Mouse (Mus musculus) thymus, postnatal 4 days (tissue): Measurements from ENCODE around the gene Cherp.
A peak's percentile ranks its signal among the peaks of the same experiment; 100 is the strongest.

ENCODE experiments used
- DNase-seq: peaks from one replicate; pipeline ENCODE4 v3.0.0; 2021

The Cherp gene

DNA sequence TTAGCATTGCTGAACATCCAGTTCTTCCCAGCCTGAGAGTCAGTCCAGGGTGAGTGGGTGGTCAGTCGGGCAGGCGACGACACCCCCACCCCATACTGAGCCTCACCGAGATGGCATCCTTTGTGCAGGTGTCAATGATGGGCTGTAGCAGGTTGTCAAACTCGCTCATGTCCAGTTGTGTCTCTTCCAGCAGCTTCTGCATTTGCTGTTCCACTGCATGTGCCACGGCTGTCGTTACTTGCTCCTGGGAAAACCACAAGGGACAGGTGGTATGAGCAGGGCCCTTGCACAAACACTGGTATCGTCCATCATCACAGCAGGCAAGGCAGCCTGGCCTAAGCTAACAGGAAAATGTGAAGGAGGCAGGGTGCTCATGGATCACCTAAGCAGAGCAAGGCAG, 5.0 kb downstream of the Cherp start:
- no peak for DNase-seq

DNA sequence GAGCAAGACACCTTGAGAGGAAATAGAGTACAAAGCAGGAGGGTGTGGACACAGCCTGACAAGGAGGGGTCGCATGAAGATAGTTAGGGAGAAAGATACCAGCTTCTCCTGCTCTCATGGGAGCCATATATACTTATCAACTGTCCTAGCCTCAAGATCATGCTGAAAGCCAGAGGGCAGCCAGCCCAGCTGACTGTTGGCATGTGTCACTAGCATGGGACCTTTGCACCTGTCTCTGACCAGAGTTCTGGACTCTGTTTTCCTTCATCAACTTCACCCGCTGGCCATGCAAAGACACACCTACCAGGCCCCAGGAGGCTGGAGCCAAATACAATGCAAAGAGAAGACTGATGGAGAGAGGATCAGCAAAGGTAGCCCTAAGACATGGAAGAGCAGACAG, 5.8 kb downstream of the Cherp start:
- DNase-seq, result no peak

DNA sequence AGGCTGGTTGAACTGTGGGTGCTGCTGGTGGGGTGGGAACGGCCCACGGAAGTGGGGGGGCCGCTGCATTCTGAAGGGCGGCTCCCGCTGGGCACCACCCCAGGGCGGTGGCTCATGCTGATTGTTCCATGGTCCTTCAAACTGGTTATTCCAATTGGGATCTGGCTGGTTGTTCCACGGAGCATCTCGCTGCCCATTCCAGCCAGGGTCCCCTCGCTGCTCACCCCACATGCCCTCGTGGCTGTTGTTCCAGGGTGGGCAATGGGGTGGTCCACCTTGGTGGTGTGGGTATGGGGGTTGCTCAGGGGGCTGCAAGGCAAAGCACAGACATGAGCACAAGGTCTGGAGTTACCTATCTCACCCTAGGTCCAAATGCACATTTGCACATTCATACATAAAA, 10.8 kb downstream of the Cherp start:
- DNase-seq, result no peak

DNA sequence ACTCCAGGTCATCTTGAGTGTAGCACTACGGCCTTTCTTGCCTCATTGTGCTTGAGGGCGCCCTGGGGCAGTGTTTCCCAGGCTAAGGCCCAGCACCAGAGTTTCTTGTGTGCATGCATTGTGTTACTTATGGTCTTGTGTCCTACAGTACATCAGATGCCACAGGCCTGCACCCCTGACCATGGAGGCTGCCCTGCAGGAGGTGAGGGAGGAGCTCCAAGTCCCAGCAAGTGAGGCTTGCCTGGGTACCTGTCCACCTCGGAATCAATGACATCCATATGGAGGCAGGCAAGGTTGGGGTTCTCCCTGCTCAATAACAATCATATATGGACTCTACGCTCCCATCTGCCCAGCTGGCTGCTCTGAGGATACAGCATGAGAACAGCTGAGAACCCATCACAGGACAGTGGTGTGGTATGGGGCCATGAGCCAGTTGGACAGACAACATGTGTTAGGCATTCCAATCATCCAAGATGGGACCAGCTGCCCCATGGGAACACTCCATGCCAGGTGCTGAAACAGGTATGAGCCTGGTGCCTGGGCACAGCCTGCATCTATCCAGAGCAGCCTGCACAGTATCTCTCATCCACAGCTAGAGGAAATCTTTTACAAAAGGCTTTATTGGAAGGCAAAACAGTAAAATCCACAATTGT, 15.0 kb downstream of the Cherp start:
- no peak for DNase-seq

DNA sequence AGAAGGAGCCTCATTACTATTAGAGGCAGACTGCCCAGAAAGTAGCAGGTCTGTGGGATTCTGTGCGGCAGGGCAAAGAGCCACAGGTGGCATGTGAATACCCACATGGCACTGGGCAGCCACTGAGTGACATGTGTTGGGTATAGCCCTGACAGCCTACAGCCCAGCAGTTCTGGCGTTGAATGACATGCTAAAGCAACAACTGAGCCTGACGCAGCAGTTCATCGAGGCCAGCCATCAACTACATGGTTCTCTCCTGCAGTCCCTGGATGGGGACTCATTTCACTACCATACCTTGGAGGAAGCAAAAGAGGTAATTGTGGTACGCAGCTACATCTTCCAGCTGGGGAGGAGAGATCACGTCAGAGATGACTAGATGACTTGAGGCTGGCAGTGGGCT, 16.6 kb downstream of the Cherp start:
- DNase-seq, result no peak

DNA sequence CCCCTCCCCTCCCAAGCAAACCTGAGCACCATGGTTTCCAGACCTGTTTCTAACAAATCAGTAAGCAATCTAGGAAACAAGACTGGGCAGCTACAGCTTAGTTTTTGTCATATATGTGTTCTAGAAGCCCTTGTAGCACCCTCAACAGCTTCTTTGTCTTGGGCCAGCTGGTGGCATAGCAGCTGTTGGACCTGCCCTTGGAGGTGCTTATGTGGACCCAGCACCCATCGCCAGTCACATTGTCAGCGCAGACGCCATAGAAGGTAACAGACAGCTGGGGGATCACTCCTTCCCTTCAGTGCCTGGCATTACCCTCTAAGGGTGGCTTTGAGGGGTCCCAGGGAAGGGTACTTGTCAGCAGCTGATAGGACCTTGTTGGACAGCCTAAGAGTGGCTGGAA, 17.2 kb downstream of the Cherp start:
- no peak for DNase-seq

DNA sequence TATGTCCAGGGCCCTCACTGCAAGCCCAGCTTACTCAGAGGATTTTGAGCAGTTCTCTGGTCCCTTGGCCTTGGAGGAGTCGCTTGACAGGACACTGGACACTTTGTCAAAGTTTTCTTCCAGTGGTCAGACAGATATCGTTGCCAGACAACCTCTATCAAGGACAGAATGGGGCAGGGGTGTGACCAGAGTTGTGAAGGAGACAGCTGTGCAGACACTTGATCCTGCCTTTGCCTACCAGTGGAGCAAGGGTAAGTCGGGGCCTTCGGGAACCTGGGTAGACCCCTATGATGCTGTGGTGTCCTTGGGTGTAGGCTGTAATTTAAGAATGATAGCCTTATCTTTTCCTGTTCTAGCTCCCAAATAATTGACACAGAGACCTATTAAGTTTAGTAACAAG, 19.7 kb downstream of the Cherp start:
- DNase-seq, result no peak

DNA sequence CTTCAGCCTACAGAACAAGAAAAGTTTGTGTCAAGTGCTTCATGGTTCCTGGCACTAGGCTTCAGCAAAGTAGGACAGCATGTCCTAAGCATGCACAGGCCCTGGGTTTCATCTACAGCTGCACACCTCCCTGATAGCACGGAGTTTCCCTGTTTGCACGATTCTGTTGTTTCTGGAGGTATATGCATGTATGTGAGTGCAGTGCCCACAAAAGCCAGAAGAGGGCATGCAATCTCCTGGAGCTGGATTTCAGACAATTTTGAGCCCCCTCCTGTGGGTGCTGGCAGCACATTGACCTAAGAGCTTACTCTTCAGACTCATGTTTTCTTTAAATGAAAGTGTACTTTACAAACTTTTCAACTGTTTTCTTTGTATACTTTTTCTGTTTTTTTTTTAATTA, 21.1 kb downstream of the Cherp start:
- DNase-seq, result no peak

DNA sequence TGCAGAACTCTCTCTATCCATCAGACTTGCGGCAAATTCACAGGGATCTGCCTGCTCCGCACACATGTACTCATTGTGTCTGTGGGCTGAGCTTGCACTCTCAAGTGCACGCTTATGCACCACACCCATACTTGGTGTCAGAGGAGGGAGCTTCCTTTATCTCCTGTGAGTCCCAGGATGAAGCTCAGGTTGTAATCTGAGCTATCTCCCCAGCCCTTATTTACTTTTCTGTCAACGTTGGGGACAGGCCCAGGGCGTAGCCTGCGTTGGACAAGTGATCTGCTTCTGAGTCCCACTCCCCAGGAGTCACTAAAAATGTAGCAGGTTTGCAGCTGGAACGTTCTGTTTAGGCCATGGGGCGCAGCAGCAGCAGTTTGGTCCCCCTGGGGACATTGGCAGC, 23.5 kb downstream of the Cherp start:
- no peak for DNase-seq

DNA sequence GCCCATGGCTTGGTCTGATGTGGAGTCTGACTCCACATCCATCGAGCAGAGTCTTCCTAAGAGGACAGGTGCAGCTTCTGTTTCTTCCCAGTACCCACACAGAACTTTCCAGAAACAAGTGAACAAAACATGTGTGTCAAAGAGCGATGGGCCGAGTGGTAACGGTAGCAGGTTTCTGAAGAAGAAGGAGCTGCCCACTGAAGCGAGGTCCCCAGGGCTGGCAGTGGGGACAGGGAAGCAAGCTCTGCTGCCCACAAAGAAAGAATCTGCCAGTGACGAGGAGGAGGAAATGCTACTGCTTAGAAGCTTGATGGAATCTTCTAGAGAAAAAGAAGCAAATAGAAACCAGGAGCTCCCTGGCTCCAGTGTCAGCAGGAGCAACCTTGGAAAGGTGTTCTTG, 30.0 kb downstream of the Cherp start:
- no peak for DNase-seq

DNA sequence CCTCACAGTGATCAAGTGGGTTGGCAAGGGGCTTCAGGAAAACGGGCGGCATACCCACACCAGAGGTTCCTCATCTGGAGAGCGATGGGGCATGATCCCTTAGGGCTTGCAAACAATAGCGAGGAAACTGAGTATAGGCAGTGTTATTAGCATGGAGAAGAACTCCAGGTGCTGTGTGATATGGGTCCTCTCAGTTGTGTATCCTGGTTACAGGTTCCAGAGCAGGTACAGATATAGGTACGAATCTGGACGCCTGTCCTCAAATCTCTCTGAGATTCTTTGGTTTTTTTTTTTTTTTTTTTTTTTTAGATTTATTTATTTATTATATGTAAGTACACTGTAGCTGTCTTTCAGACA, 31.1 kb downstream of the Cherp start:
- DNase-seq, result no peak

DNA sequence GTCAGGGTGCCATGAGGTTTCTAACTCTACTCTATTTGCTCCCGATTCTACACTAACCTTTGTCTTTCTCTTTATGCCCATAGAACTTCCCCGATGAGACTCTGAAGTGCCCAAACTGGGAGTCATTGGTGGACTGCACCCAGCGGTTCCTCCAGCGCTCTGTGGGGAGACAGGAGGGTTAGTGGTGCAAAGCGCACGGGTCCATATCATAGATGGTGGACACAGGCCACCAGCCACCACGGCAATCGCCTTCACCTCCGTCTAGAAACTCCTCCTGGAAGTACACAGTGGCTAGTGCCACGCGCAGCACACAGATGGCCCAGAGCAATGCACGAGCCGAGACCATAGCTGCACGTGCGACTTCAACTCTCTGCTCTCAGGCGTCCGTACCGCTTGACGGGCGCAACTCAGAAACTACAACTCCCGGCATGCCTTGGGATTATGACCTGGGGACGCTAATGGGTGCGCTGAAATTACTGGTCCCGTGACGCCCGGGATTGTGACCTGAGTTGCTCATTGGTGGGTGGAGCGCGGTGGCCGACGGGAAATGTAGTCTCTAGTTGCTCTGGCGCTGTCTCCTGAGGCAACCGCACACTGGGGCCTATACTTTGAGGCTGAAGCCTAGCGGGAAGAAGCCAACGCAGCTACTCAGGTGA, 31.6 kb downstream of the Cherp start, which contains the start of the genes Calr3 and 1700030K09Rik:
Gene Calr3 (minus strand): TSS at position 533 of the 656 bp plus-strand sequence.
Gene 1700030K09Rik (plus strand): TSS at position 543 of the 656 bp plus-strand sequence.
- DNase-seq, result peak; percentile 98

DNA sequence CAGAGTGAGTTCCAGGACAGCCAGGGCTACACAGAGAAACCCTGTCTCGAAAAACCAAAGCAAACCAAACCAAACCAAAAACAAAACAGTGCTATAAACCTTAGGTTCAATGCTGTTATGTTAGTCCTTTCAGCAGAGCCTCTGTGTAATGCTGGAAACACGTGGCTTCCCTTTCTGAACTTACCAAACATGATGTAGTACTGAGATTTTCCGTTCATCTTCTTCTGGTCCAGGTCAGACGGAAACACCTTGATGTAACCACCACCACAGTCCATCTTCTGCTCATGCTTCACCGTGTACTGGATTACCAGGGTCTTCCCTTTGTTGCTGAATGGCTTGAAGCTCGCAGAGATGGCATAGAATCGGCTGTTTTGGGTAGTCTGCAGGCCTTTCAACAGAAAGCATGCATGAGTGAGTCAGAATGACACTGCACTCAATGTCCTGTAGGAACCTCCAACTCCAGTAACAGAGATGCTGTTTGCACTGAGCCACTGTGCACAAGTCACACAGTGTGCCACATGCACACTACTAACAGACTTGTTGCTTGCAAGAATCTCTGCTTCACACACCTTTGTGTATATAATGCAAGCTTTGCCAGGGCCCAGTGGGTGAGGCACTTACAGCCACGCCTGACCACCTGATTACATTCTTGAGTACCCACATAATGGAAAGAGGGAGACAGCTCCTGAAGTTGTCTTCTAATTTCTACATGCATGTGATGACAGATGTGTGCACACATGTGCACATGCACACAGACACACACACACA, 36.6 kb downstream of the Cherp start:
- DNase-seq, result no peak

DNA sequence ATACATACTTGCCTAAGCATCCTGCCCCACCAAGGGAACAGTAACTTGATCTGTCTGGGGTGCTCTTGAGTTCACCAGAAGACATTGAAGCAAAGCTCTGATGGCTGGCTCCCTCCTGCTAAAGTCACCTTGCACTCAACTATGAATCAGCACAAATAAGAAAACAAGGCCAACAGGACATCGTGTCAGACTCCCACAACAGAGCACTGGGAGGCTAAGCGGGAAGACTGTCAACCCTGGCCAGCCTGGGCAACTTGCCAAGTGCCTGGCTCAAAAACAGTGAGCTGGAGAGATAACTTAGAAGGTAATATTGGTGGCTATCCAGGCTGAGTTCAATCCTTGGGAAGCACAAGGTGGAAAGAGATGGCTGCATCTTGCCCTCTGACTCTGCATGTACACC, 40.1 kb downstream of the Cherp start:
- DNase-seq, result no peak

DNA sequence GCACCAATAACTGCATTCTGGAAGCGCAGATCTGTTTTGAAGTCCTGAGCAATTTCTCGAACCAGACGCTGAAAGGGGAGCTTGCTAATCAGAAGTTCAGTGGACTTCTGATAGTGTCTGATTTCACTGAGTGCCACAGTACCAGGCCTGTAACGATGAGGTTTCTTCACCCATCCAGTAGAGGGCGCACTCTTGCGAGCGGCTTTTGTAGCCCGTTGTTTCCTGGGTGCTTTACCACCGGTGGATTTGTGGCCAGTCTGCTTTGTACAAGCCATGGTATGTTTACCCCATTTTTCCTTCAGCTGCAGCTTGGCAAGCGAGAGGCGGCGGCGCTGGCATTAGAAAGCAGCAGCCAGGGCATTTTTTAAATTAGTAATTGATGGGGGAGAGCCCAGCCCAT, 45.4 kb downstream of the Cherp start:
- peak; percentile 75 for DNase-seq

DNA sequence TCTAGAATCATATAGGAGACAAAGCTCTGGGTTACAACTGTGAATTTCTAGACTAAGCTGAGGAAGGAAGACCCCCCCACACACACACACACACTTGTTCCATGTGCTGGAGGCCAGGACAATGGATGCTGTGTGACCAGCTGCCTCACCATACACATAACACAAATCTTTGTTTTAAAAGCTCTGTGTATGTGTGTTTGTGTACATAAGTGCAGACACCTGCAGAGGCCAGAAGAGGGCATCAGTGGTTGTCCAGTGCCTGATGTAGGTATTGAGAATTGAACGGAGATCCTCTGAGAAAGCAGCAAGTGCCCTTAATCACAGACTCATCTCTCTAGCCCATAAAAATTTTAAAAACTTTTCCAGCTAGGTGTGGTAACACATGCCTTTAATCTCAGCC, 52.1 kb downstream of the Cherp start:
- DNase-seq, result no peak

DNA sequence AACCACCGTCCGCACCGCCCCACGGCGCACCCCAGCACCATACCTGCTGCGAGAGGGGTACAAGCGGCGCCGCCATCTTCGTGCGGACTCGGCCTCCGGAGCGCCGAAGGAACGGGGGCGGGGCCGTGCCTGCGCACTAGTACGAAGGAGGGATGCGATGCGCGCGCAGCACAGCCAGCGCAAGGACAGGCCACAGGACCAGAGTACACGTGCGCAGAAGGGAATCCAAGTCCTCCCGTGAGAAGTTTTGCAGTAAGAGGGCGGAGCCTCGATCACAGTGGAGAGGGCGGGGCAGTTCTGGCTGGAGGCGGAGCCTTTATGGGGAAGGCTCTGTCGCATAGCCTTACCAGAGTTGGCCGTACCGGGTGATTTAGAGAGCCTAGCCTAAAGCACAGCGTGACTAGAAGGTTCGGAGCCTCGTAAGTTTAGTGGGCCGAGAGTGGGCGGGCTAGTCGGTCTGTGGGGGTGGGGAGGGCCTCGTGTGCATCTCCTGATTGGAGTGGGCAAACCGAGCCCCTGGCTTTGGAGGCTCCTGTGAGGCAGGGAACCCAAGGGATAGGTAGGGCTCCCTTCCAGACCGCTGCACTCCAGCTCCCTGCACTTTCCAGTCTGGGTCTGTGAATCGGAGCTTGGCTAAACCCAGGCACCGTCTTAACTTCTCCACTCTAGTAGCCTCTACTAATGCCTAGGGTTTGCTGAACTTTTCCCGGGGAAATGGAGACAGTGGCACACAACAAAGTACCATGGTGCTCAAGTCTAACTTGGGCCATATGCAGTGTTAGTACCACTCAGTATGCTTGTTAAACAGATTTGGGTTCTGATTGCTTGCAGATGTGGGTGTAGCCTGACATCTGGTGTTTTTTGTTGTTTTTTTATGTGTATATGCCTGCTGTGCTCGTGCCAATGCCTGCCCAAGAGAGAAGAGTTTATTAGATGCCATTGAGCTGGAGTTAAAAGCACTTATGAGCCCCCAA, 53.4 kb downstream of the Cherp start, which contains the start of gene Eps15l1:
Gene Eps15l1 (minus strand): TSS at position 99 of the 974 bp plus-strand sequence.
- peak; percentile 100 for DNase-seq

DNA sequence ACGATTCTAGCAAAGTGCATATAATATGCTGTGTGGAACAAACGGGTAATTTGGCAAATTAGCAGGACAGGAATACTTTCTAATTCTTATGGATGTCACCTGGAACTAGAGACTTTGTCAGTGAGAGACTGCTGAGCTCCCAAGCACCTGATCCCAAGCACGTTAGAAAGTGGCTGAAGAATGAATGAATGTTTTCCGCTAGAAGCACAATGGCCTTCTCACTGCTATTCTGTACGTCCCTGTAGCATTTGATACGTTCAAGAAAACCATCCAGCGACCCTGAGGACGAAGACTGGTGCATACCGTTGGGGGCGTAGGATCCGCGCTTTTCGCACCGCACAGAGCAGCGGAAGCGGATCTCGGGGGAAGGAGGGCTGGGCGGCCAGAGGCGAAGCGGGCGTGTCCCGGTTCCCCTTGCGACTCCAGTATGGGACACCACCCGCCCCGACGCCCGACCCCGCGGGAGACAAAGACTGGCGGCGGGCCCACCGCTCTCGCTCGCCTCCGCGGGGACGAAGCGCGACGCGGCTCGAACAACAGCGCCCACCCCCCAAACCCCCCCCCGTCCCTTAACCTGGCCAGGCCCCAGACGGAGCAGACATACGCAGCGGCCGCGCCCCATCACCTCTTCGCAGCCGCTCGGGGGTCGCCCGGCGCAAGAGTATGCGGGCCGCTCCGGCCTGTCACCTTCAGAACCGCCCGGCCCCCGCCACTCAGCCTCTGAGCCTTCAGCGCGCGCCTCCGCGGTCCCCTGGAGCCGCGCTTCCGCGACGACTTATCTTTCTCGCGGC, 54.3 kb downstream of the Cherp start:
- DNase-seq, result peak; percentile 77

DNA sequence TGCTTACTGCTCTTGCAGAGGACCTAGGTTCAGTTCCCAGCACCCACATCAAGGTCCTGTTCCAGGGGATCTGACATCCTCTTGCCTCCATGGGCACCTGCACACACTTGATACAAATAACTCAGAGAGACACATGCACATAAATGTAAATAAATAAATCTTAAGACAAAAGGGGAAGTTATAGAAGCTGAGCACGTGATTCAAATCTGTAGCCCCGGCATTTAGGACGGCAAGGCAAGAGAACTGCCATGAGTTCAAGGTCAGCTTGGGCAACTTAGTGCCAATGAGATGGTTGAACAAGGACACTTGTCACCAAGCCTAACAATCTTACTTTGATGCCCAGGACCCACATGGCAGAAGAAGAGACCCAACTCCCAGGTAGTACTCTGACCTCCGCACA, 57.0 kb downstream of the Cherp start:
- DNase-seq, result no peak

DNA sequence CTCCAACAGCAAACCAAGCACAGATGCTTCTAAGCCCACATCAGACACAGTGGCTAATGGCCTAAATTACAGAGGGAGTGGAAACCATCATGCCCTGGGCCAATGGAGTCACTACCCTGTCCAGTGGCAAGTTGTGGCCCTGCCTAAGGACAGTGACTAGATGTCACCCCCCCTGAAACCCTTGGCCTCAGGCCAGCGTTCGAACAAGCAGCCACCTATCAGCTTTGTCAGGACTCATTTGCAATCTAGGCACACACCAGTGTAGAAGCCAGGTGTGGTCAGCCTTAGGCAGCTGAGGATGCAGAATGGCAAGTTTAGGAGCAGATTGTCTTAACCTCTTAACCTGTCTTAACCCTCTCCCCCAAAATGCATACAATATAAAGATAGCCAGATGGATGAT, 59.8 kb downstream of the Cherp start:
- no peak for DNase-seq

DNA sequence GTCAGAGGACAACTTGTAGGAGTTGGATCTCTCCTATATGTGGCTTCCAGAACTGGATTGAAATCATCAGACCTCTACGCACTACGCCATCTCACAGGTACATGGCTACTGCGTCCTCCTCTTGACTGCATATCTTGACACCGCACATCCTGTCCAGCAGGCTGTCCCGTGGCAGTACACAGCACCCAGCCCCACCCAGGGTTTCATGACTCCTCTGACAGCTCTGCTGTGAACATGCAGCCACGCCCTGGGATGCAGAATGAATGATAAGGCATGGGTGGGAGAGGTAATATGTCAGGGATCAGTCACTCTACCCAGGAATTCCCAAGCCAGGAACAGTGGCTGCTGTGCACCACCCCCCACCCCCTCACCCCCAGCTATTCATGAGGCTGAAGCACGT, 61.2 kb downstream of the Cherp start:
- no peak for DNase-seq
